Mouse (Mus musculus) liver, postnatal 0 days (tissue): ENCODE measurements around the gene Nploc4.

Experiments
- CTCF ChIP-seq: sonication (generic); IDR thresholded peaks from 2 replicates; pipeline ENCODE4 v1.5.1; 2016; ENCODE audit warnings: antibody characterized with exemption, low read depth
- EP300 ChIP-seq: IDR thresholded peaks from 2 replicates; pipeline ENCODE4 v1.6.1; 2016; ENCODE audit warnings: antibody characterized with exemption, low read depth, mild to moderate bottlenecking

DNA sequence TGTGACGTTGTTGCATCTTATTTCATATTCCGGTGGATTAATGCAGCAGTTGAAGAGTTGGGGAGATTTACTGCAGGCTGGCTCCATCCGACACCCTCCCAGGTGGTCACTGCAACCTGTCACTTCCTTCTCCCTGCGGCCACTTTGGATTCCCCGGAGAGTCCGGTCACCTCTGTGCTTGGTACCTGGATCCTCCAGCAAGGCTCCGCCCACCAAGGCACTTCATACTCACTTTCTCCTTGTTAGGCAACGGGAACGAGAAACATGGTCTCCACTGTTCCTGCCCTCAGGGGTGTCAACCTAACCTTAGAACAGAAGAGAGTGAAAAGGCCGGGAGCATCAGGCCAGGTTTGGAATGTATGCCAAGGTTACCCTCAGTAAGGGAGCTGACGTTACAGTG is 86.8 kb downstream of the Nploc4 start:
- TF ChIP-seq CTCF (no peak), EP300 (no peak)
